Mouse (Mus musculus): ENCODE results near the gene Cab39. TPM values are rescaled to one million over a fixed set of nuclear protein-coding genes. Genes with fewer than 3 reads are reported as not detected.
A peak's percentile ranks its signal among the peaks of the same experiment; 100 is the strongest.
"Not testable (repeated sequence)": the region's sequence is repeated elsewhere in the genome, so short reads cannot be mapped to it uniquely, and the experiment has no call there.

Gene Cab39
- polyA plus RNA-seq, 1 experiment from 2014 or later: 11.4 TPM

DNA sequence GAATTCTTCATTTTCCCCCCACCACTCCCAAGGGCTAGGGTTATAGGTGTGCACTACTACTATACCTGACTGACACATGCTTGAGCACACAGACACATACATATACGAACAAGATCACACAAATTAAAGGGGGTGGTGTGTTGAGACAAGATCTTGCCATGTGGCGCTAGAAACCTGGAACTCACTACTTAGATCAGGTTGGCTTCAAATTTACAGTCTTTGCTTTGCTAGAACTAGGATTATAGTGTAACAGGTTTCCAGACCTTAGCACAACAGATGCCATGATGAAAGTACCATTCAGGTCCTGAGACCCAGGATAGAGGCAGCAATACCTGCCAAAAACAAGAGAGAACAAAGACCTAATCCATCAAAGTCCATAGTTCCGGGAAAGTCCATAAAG, 1.8 kb upstream of the Cab39 start:
- 72% methylated on average over 3 of the region's 3 CpGs for WGBS (ENCODE audit: insufficient replicate concordance)
- Histone ChIP-seq H3K27ac (no peak overlapping the region), H3K27me3 (no peaks in the 10 kb centered on the region), H3K4me2 (no peak overlapping the region), H3K9me3 (replicated peaks) (no peaks in the 10 kb centered on the region), H3K4me1 (replicated peaks) (peaks cover 19% of the 10 kb centered on the region), H3K4me3 (replicated peaks) (no peak overlapping the region), H3K9ac (no peak overlapping the region), H3K36me3 (0 out of 2 replicates have a peak, but pooled peaks cover under 1% of the 10 kb centered on the region)
- DNase-seq: no peak
- ATAC-seq (ENCODE audit: low read depth): no peak

DNA sequence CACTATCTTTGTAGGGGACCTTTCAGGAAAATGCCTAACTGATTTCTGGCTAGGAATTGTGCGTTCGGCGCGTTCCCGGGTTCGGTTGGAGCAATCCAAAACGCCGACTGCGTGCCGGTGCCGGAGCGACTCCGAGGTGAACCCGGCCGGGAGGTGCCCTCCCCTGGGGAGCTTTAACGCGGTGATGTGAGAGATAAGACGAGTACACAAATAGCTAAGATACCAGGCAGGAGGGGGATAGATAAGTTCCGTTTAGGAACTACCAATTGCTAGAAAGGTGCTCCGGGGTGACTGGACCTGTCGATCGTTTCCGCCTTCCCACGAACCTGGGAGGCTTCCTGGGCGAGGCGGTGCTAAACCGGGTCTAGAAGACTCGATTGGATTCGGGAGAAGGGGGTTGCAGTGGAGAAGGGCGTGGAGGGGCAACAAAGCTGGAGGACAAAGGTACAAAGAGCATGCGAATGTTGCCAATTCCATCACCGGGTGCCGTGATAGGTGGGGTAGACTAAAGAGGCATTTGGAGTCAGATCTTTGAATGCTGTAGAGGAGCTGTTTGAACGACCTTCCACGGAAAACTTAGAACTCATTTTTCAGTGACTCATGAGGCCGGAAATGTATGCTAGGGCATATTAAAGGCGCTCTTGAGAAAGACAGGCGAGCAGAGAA, 998 bp downstream of the Cab39 start:
- peak; percentile 57 for DNase-seq
- Histone ChIP-seq H3K4me1 (replicated peaks) (peaks cover 32% of the 10 kb centered on the region), H3K9ac (peak overlapping the region; percentile 95), H3K4me2 (peak overlapping the region; percentile 83), H3K27ac (peak overlapping the region; percentile 83), H3K4me3 (replicated peaks) (peak overlapping the region; percentile 91), H3K9me3 (replicated peaks) (no peaks in the 10 kb centered on the region), H3K36me3 (0 out of 2 replicates have a peak, but pooled peaks cover 4% of the 10 kb centered on the region), H3K27me3 (no peaks in the 10 kb centered on the region)
- WGBS (ENCODE audit: insufficient replicate concordance): under 1% methylated on average over 38 of the region's 38 CpGs
- peak; percentile 78 for ATAC-seq (ENCODE audit: low read depth)

DNA sequence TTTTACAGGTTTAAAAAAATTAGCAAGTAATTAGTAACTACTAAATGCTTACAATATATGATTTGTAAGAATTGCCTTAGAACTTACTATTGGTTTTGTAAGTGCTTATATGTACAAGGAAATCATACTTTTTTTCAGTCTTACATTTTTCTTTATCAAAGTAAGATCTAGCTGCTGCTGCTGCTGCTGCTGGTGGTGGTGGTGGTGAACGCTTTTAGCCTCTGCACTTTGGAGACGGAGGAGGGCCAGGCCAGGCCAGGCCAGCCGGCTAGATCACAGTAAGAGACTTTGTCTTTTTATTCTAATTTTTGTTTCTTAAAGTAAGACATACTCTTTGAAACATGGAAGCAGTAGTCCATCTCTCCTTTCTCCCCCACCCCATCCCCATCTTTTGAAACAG, 2.0 kb downstream of the Cab39 start:
- H3K27ac ChIP-seq: no peak overlapping the region
- H3K27me3 ChIP-seq: no peaks in the 10 kb centered on the region
- H3K4me2 ChIP-seq: peak overlapping the region; percentile 56
- H3K9me3 ChIP-seq (replicated peaks): no peaks in the 10 kb centered on the region
- WGBS (ENCODE audit: insufficient replicate concordance): 45% methylated on average over 3 of the region's 3 CpGs
- H3K4me3 ChIP-seq (replicated peaks): peak overlapping the region; percentile 33
- H3K36me3 ChIP-seq: 0 out of 2 replicates have a peak, but pooled peaks cover 4% of the 10 kb centered on the region
- H3K9ac ChIP-seq: peak overlapping the region; percentile 24; the same call in 1 of the 2 replicates
- DNase-seq (no peak), ATAC-seq (ENCODE audit: low read depth) (no peak)
- H3K4me1 ChIP-seq (replicated peaks): peaks cover 37% of the 10 kb centered on the region

DNA sequence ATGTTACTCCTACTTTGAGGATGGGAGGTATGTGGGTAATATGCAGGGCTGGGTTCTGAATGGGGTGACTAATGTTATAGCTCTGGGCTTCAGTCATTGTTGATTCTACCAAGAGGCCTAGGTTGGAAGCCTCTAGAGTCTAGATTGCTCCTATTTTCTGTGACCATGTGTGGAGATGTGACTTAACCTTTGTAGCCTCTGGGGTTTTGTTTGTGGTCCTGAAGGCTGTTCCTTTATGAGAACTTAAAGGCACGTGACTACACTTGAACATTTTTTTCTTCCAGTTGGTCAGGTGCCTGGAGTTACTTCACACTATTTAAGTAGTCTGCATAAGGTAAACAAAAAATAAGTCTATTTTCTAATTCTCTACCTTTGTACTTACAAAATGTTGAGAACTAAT, 6.5 kb downstream of the Cab39 start:
- 62% methylated on average over 1 of the region's 1 CpGs for WGBS (ENCODE audit: insufficient replicate concordance)
- DNase-seq (no peak), ATAC-seq (ENCODE audit: low read depth) (no peak)
- Histone ChIP-seq H3K9me3 (replicated peaks) (no peaks in the 10 kb centered on the region), H3K4me3 (replicated peaks) (no peak overlapping the region), H3K4me2 (no peak overlapping the region), H3K27ac (no peak overlapping the region), H3K27me3 (no peaks in the 10 kb centered on the region), H3K4me1 (replicated peaks) (peaks cover 35% of the 10 kb centered on the region), H3K36me3 (0 out of 2 replicates have a peak, but pooled peaks cover 7% of the 10 kb centered on the region), H3K9ac (no peak overlapping the region)

DNA sequence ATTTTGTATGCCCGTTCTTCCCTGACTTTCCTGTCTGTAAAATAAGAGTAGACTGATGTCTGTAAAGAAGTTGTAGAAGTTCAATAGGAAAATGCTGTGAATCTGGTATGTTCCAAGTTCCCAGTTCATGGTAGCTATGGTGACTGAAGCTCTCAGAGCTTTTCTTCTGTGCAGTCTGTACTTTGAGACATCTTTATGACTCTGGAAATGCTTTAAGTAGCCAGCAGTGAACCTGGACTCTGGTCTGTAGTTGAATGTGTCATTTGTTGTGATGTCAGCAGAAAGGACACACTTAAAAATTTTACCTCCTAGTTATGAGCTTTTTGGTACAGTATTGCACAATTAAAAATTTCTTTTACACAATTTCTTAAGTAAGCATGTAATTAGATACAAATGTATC, 9.3 kb downstream of the Cab39 start:
- Histone ChIP-seq H3K36me3 (0 out of 2 replicates have a peak, but pooled peaks cover 3% of the 10 kb centered on the region), H3K27ac (no peak overlapping the region), H3K27me3 (no peaks in the 10 kb centered on the region), H3K9me3 (replicated peaks) (no peaks in the 10 kb centered on the region), H3K9ac (no peak overlapping the region), H3K4me1 (replicated peaks) (peaks cover 26% of the 10 kb centered on the region), H3K4me2 (no peak overlapping the region), H3K4me3 (replicated peaks) (no peak overlapping the region)
- WGBS (ENCODE audit: insufficient replicate concordance): 86% methylated on average over 1 of the region's 1 CpGs
- DNase-seq: no peak
- no peak for ATAC-seq (ENCODE audit: low read depth)

DNA sequence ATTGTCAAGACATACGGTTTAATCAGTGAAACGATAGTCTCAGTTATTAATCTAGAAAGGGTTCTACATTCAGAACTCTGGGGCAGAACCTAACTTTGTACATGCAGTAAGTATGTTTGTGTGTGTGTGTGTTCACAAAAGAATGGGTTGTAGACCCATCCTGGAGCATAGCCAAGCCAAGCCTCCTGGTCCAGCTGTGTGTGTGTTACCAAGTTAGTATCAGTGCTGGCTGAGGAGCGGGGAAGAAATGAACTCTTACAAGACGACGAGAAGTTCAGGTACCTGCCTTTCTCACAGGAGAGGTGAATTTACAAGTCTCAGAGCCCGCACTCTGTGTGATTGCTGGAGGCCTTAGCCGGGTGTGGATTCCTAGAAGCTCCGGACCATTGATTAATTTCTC, 11.3 kb downstream of the Cab39 start:
- WGBS (ENCODE audit: insufficient replicate concordance): 89% methylated on average over 8 of the region's 8 CpGs
- 0 out of 2 replicates have a peak, but pooled peaks cover 3% of the 10 kb centered on the region for H3K36me3 ChIP-seq
- no peak for DNase-seq

DNA sequence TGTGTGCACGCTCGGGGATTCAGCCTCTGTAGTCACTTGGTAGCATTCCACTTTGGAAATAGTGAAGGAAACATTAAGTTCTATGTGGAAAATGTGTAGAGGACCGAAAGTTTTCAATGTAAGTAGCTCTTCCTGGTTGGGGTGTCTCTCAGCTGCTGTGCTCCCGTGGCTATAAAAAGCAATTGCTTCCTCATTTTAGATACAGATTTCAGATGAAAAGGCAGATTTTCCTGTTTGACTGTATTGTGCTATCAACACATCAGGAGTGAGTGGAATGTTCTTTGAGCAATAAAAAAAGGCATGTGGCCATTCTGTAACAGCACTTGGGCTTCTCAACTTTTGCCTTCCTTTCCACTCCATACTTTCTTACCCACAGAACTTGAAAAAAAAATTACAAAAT, 16.0 kb downstream of the Cab39 start:
- Histone ChIP-seq H3K4me3 (replicated peaks) (no peak overlapping the region), H3K9me3 (replicated peaks) (no peaks in the 10 kb centered on the region), H3K36me3 (0 out of 2 replicates have a peak, but pooled peaks cover 3% of the 10 kb centered on the region), H3K27me3 (no peaks in the 10 kb centered on the region), H3K4me2 (no peak overlapping the region), H3K9ac (no peak overlapping the region), H3K27ac (no peak overlapping the region), H3K4me1 (replicated peaks) (peaks cover 50% of the 10 kb centered on the region)
- WGBS (ENCODE audit: insufficient replicate concordance): 45% methylated on average over 4 of the region's 4 CpGs
- no peak for ATAC-seq (ENCODE audit: low read depth)
- DNase-seq: no peak

More for the DNA sequence above, 11.3 kb downstream of the Cab39 start:
- no peaks in the 10 kb centered on the region for H3K9me3 ChIP-seq (replicated peaks)
- no peak overlapping the region for H3K9ac ChIP-seq
- no peak overlapping the region for H3K4me2 ChIP-seq
- H3K27ac ChIP-seq: no peak overlapping the region
- H3K4me3 ChIP-seq (replicated peaks): no peak overlapping the region
- ATAC-seq (ENCODE audit: low read depth): no peak
- peaks cover 30% of the 10 kb centered on the region for H3K4me1 ChIP-seq (replicated peaks)
- no peaks in the 10 kb centered on the region for H3K27me3 ChIP-seq

DNA sequence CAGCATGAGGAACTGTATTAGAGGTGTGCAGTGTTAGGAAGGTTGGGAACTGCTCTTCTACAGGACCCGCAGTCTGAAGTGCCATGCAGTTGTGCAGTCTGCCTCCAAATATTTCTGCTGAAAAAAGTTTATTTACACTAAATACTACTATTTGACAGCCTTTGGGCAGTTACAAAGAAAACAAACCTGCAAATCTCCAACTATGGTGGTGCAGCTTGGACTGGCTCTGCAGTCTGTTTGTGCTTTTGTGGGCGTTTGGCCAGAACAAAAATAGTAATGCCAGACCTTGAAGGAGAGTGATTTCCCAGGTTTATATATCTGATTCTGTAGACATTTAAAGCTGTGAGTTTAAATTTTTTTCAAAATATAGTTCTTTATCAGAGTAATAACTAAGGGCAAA, 17.1 kb downstream of the Cab39 start:
- H3K4me3 ChIP-seq (replicated peaks): no peak overlapping the region
- no peaks in the 10 kb centered on the region for H3K27me3 ChIP-seq
- H3K36me3 ChIP-seq: no peaks in the 10 kb centered on the region
- 77% methylated on average over 2 of the region's 2 CpGs for WGBS (ENCODE audit: insufficient replicate concordance)
- peaks cover 50% of the 10 kb centered on the region for H3K4me1 ChIP-seq (replicated peaks)
- no peak overlapping the region for H3K4me2 ChIP-seq
- DNase-seq: no peak
- no peak for ATAC-seq (ENCODE audit: low read depth)
- no peak overlapping the region for H3K9ac ChIP-seq
- no peak overlapping the region for H3K27ac ChIP-seq
- H3K9me3 ChIP-seq (replicated peaks): no peaks in the 10 kb centered on the region

DNA sequence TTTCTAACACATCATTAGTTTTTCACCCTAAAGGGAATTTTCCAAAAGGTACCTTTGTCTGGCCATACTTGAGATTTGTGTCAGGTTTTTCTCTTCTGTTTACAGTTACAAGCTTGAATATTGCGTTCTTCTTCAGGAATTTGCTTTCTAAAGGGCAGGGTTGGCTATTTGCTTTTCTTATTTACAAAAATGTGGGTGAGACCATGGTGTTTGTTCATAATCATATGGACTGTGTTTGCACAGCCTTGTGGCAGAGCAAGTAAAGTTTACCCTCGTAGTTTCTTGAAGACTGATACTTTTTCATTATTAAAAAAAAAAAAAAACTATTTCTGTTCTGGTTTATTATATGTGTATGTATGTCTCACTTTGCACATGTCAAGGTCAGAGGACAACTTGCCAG, 17.5 kb downstream of the Cab39 start:
- 80% methylated on average over 2 of the region's 2 CpGs for WGBS (ENCODE audit: insufficient replicate concordance)
- Histone ChIP-seq H3K4me2 (no peak overlapping the region), H3K4me1 (replicated peaks) (peaks cover 50% of the 10 kb centered on the region), H3K27me3 (no peaks in the 10 kb centered on the region), H3K9me3 (replicated peaks) (no peaks in the 10 kb centered on the region), H3K36me3 (no peaks in the 10 kb centered on the region), H3K27ac (no peak overlapping the region), H3K9ac (no peak overlapping the region), H3K4me3 (replicated peaks) (no peak overlapping the region)
- no peak for ATAC-seq (ENCODE audit: low read depth)
- no peak for DNase-seq

DNA sequence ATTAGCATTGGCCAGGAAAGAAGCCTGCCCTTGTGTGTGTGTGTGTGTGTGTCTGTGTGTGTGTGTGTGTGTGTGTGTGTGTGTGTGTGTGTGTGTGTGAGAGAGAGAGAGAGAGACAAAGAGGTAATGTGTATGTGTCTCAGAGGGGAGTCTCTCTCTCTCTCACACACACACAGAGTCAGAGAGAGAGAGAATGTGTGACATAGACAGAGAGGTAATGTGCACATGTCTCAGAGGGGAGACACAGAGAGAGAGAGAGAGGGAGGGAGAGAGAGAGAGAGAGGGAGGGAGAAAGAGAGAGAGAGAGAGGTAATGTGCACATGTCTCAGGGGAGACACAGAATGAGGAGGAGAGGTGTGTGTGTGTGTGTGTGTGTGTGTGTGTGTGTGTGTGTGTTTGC, 21.0 kb downstream of the Cab39 start:
- not testable (repeated sequence) for H3K9ac ChIP-seq; DNase-seq; ATAC-seq (ENCODE audit: low read depth); H3K4me3 ChIP-seq (replicated peaks); H3K9me3 ChIP-seq (replicated peaks); H3K27me3 ChIP-seq; H3K27ac ChIP-seq; H3K4me2 ChIP-seq
- Histone ChIP-seq H3K4me1 (replicated peaks) (peaks cover 32% of the 10 kb centered on the region), H3K36me3 (peaks cover 14% of the 10 kb centered on the region)

DNA sequence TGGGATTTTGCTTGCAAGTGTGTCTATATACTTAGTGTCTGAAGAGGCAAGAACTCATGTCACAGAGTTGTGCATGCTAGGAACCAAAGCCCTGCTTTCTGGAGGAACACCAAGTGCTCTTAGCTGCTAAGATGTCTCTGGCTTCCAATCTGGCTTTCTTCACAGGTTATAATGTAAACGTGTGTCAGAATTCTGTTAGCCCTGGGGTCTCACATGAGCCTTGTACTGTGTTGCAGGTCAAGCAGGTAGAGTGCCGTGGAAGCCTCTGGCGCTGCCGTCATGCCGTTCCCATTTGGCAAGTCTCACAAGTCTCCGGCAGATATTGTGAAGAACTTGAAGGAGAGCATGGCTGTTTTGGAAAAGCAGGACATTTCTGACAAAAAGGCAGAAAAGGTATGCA, 24.9 kb downstream of the Cab39 start:
- no peak for DNase-seq
- H3K27me3 ChIP-seq: no peaks in the 10 kb centered on the region
- no peaks in the 10 kb centered on the region for H3K9me3 ChIP-seq (replicated peaks)
- H3K4me3 ChIP-seq (replicated peaks): no peak overlapping the region
- no peak overlapping the region for H3K9ac ChIP-seq
- peaks cover 49% of the 10 kb centered on the region for H3K36me3 ChIP-seq
- H3K27ac ChIP-seq: no peak overlapping the region
- ATAC-seq (ENCODE audit: low read depth): no peak
- WGBS (ENCODE audit: insufficient replicate concordance): 88% methylated on average over 6 of the region's 6 CpGs
- H3K4me1 ChIP-seq (replicated peaks): peaks cover 9% of the 10 kb centered on the region
- H3K4me2 ChIP-seq: no peak overlapping the region

DNA sequence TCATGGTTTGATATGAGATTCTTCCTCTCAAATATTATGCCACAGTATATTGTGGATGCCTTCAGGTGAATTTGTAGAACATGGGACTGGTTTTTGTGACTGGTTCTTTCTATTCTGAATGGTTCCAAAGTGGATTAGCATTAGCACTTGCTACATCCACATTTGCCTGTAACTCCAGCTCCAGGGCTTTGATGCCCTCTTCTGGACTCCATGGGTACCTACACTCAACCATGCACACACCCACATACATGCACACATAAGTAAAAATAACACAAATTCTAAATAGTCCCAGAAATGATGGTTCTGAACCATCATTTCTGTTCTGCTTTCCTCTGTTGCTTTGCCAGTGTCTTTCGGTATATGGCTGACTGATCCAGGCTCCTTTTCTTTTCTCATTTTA, 26.5 kb downstream of the Cab39 start:
- H3K27ac ChIP-seq: no peak overlapping the region
- H3K4me2 ChIP-seq: no peak overlapping the region
- no peaks in the 10 kb centered on the region; the same call in 1 of the 2 replicates for H3K4me1 ChIP-seq (replicated peaks)
- 94% methylated on average over 1 of the region's 1 CpGs for WGBS (ENCODE audit: insufficient replicate concordance)
- no peaks in the 10 kb centered on the region for H3K27me3 ChIP-seq
- no peaks in the 10 kb centered on the region for H3K9me3 ChIP-seq (replicated peaks)
- ATAC-seq (ENCODE audit: low read depth) (no peak), DNase-seq (no peak)
- H3K4me3 ChIP-seq (replicated peaks): no peak overlapping the region
- peaks cover 57% of the 10 kb centered on the region for H3K36me3 ChIP-seq
- no peak overlapping the region for H3K9ac ChIP-seq
